Mouse (Mus musculus): ENCODE measurements at regions not wholly inside any gene's neighbourhood (a gene's known extent, or its start where the extent isn't known, plus 50 kb on each side); places are given as distances from the start of the nearest gene placed in this dataset.

DNA sequence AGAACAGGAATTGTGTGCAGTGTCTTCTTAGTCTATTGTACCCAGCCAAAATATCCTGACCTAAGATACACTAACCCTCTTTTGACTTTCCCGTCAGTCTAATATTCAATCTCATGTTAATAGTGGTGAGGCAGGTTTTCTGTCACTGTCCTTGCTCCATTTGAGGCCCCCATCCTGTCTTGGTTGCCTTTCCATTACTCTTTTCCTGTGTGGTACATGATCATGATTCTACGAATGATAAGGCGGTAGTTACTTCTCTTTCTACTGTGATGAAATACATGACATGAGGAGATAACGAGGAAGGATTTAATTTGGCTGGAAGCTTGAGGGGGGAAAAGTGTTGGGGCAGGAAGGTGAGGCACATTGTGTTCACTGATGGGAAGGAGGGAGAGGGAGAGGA, 185.7 kb upstream of the Pgrmc2 start:
- Histone ChIP-seq H3K79me3 (ENCODE audit: low read depth) (no peaks in the 10 kb centered on the region), H3K4me3 (ENCODE audit: insufficient read depth, poor library complexity, severe bottlenecking) (no peak overlapping the region), H3K36me3 (ENCODE audit: control insufficient read depth, insufficient read depth) (no peaks in the 10 kb centered on the region), H3K79me2 (ENCODE audit: control insufficient read depth, insufficient read depth) (no peaks in the 10 kb centered on the region), H3ac (ENCODE audit: control insufficient read depth, insufficient read length, low read depth) (no peak overlapping the region), H3K27me3 (ENCODE audit: control insufficient read depth, insufficient read depth, insufficient read length) (no peaks in the 10 kb centered on the region)
- no peak for TF ChIP-seq MYOG (IDR thresholded peaks at IDR 0.05; ENCODE audit: control insufficient read depth, extremely low read depth, insufficient read length)
- no peak for TF ChIP-seq CTCF (IDR thresholded peaks at IDR 0.05; ENCODE audit: control insufficient read depth, insufficient read depth, insufficient read length)
- TF ChIP-seq USF1 (IDR thresholded peaks at IDR 0.05; ENCODE audit: low read depth): no peak
- no peak for TF ChIP-seq MYOD1 (IDR thresholded peaks at IDR 0.05; ENCODE audit: control insufficient read depth, insufficient read length, low read depth)
- no peak for TF ChIP-seq FOSL1 (IDR thresholded peaks at IDR 0.05; ENCODE audit: insufficient read depth, low read length, poor library complexity, severe bottlenecking)

DNA sequence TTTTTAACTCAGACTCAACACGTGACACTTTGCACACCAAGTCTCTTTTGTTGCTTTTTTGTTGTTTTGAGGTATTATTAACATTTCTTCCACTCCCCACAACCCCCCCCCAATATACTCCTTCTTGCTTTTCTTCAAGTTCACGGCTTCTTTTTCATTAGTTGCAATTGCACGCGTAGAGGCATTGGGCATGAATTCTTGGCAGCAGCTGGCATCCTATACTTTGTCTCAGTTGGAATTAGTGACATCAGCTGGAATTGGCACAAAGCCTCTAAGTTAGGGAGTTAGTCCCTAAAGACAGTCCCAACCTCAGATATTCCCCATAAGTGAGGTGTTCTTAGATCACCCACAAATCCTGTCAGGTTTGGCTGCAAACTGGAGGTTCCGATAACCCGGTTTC, 183.4 kb upstream of the Pgrmc2 start:
- H3K36me3 ChIP-seq (ENCODE audit: control insufficient read depth, insufficient read depth): no peaks in the 10 kb centered on the region
- no peaks in the 10 kb centered on the region for H3K79me3 ChIP-seq (ENCODE audit: low read depth)
- H3K4me3 ChIP-seq (ENCODE audit: insufficient read depth, poor library complexity, severe bottlenecking): no peak overlapping the region
- H3K79me2 ChIP-seq (ENCODE audit: control insufficient read depth, insufficient read depth): no peaks in the 10 kb centered on the region
- no peaks in the 10 kb centered on the region for H3K27me3 ChIP-seq (ENCODE audit: control insufficient read depth, insufficient read depth, insufficient read length)
- no peak for TF ChIP-seq CTCF (IDR thresholded peaks at IDR 0.05; ENCODE audit: control insufficient read depth, insufficient read depth, insufficient read length)
- TF ChIP-seq USF1 (IDR thresholded peaks at IDR 0.05; ENCODE audit: low read depth): no peak
- TF ChIP-seq CEBPB (IDR thresholded peaks at IDR 0.05; ENCODE audit: low read depth): no peak
- TF ChIP-seq MYOG (IDR thresholded peaks at IDR 0.05; ENCODE audit: control insufficient read depth, extremely low read depth, insufficient read length): no peak
- TF ChIP-seq MAX (IDR thresholded peaks at IDR 0.05): no peak
- no peak for TF ChIP-seq MYOD1 (IDR thresholded peaks at IDR 0.05; ENCODE audit: control insufficient read depth, insufficient read length, low read depth)
- TF ChIP-seq FOSL1 (IDR thresholded peaks at IDR 0.05; ENCODE audit: insufficient read depth, low read length, poor library complexity, severe bottlenecking): no peak
- no peak overlapping the region for H3ac ChIP-seq (ENCODE audit: control insufficient read depth, insufficient read length, low read depth)

DNA sequence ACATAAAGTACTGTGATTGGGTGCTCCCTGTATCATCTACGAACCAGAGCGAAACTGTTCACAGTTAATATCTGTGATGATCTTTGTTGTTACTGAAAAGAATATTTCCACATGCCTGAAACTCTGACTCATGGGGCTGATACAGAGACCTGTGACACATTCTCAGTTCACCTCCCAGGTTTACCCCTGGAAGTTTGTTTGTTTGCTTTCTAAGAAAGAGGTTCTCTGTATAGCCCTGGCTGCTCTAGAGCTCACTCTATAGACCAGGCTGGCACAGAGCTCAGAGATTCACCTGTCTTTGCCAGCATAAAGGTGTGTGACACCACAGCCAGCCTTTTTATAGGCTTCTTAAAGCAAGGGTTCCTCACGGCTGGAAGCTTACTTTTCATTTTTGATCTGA, 182.6 kb upstream of the Pgrmc2 start:
- TF ChIP-seq MAX (IDR thresholded peaks at IDR 0.05) (no peak), USF1 (IDR thresholded peaks at IDR 0.05; ENCODE audit: low read depth) (no peak), MYOD1 (IDR thresholded peaks at IDR 0.05; ENCODE audit: control insufficient read depth, insufficient read length, low read depth) (no peak), FOSL1 (IDR thresholded peaks at IDR 0.05; ENCODE audit: insufficient read depth, low read length, poor library complexity, severe bottlenecking) (no peak), MYOG (IDR thresholded peaks at IDR 0.05; ENCODE audit: control insufficient read depth, extremely low read depth, insufficient read length) (no peak), CTCF (IDR thresholded peaks at IDR 0.05; ENCODE audit: control insufficient read depth, insufficient read depth, insufficient read length) (no peak), CEBPB (IDR thresholded peaks at IDR 0.05; ENCODE audit: low read depth) (no peak)
- Histone ChIP-seq H3K79me3 (ENCODE audit: low read depth) (no peaks in the 10 kb centered on the region), H3K4me3 (ENCODE audit: insufficient read depth, poor library complexity, severe bottlenecking) (no peak overlapping the region), H3ac (ENCODE audit: control insufficient read depth, insufficient read length, low read depth) (no peak overlapping the region), H3K79me2 (ENCODE audit: control insufficient read depth, insufficient read depth) (no peaks in the 10 kb centered on the region), H3K36me3 (ENCODE audit: control insufficient read depth, insufficient read depth) (no peaks in the 10 kb centered on the region), H3K27me3 (ENCODE audit: control insufficient read depth, insufficient read depth, insufficient read length) (no peaks in the 10 kb centered on the region)

DNA sequence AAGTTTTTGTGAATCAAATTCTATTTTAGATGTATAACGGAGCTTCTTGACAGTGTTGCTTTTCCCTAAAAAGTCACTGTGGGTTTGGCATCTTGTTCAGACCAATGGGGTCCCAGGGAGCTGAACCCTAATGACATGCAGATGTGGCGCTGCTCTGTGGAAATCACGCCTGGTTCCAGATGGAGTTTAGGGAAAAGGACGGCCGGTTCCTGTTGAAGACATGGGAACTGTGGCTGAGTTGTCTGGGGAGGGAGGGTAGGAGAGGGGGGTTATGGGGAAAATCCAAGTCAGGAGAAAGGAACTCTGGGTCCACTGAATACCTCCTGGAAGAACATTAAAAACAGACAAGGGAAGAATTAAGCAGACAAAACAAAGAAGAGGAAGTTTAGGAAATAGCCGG, 175.4 kb upstream of the Pgrmc2 start:
- H3K79me3 ChIP-seq (ENCODE audit: low read depth): no peaks in the 10 kb centered on the region
- H3ac ChIP-seq (ENCODE audit: control insufficient read depth, insufficient read length, low read depth): no peak overlapping the region
- no peak overlapping the region for H3K4me3 ChIP-seq (ENCODE audit: insufficient read depth, poor library complexity, severe bottlenecking)
- no peaks in the 10 kb centered on the region for H3K36me3 ChIP-seq (ENCODE audit: control insufficient read depth, insufficient read depth)
- no peaks in the 10 kb centered on the region for H3K79me2 ChIP-seq (ENCODE audit: control insufficient read depth, insufficient read depth)
- no peaks in the 10 kb centered on the region for H3K27me3 ChIP-seq (ENCODE audit: control insufficient read depth, insufficient read depth, insufficient read length)
- no peak for TF ChIP-seq CTCF (IDR thresholded peaks at IDR 0.05; ENCODE audit: control insufficient read depth, insufficient read depth, insufficient read length)
- no peak for TF ChIP-seq FOSL1 (IDR thresholded peaks at IDR 0.05; ENCODE audit: insufficient read depth, low read length, poor library complexity, severe bottlenecking)
- TF ChIP-seq MAX (IDR thresholded peaks at IDR 0.05): no peak
- no peak for TF ChIP-seq MYOD1 (IDR thresholded peaks at IDR 0.05; ENCODE audit: control insufficient read depth, insufficient read length, low read depth)
- TF ChIP-seq USF1 (IDR thresholded peaks at IDR 0.05; ENCODE audit: low read depth): no peak
- TF ChIP-seq MYOG (IDR thresholded peaks at IDR 0.05; ENCODE audit: control insufficient read depth, extremely low read depth, insufficient read length): no peak
- no peak for TF ChIP-seq CEBPB (IDR thresholded peaks at IDR 0.05; ENCODE audit: low read depth)

DNA sequence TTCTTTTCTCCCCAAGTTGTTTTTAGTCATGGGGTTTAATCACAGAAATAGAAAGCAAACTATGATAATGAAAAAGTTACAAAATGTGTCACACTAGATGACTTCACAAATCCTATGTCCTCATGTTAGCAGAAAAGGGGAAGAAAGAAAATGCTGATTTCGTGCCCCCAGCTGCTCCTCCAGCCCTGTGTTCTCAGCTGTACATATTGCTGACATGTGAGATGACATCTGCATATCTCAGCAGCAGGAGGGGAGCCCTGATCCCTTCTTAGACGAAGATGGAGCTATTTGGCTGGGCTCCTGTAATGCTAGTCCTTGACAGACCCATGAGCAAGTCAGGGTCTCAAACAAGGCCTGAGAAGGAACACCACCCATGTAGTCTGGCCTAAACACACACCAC, 162.1 kb upstream of the Pgrmc2 start:
- Histone ChIP-seq H3K27me3 (ENCODE audit: control insufficient read depth, insufficient read depth, insufficient read length) (no peaks in the 10 kb centered on the region), H3K36me3 (ENCODE audit: control insufficient read depth, insufficient read depth) (no peaks in the 10 kb centered on the region), H3ac (ENCODE audit: control insufficient read depth, insufficient read length, low read depth) (no peak overlapping the region), H3K79me3 (ENCODE audit: low read depth) (no peaks in the 10 kb centered on the region), H3K4me3 (ENCODE audit: insufficient read depth, poor library complexity, severe bottlenecking) (no peak overlapping the region), H3K79me2 (ENCODE audit: control insufficient read depth, insufficient read depth) (no peaks in the 10 kb centered on the region)
- TF ChIP-seq CTCF (IDR thresholded peaks at IDR 0.05; ENCODE audit: control insufficient read depth, insufficient read depth, insufficient read length): no peak
- no peak for TF ChIP-seq CEBPB (IDR thresholded peaks at IDR 0.05; ENCODE audit: low read depth)
- TF ChIP-seq MYOG (IDR thresholded peaks at IDR 0.05; ENCODE audit: control insufficient read depth, extremely low read depth, insufficient read length): no peak
- TF ChIP-seq USF1 (IDR thresholded peaks at IDR 0.05; ENCODE audit: low read depth): no peak
- TF ChIP-seq FOSL1 (IDR thresholded peaks at IDR 0.05; ENCODE audit: insufficient read depth, low read length, poor library complexity, severe bottlenecking): no peak
- TF ChIP-seq MAX (IDR thresholded peaks at IDR 0.05): no peak
- TF ChIP-seq MYOD1 (IDR thresholded peaks at IDR 0.05; ENCODE audit: control insufficient read depth, insufficient read length, low read depth): no peak

Measured in C2C12 (cell line).